Mouse (Mus musculus): ENCODE results near the gene Aff4.

DNA sequence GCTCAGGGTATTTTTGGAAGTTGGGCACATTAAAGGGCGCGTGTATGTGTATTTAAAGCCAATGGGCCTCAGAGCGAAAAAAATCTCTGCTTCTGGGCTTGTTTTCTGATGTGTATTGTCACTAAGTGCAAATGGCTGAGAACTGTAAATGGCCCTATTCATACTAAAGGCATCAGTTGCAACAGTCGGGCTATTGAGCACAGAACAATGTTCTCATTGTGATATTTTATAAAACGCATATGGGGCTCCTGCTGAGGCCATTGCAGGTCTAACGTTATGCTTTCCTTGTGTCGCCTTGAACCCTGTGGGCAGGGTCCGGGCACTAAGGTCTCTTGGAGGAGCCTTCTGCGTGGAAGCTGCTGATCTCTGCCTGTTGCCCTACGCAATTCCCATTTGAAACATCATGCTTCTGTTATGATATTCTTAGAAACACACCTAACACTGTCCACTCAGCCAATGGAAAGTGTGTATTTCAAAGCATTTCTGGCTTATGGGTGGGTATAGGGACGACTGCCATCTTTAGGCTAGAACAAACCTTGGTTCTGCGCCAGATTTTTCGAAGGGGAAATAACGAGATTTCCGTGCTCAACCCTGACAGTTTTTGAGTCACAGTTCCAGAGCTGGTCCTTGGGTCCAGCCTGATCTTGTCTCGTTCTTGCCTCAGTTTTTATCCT, 118.8 kb downstream of the Aff4 start:
- no peak for TF ChIP-seq HCFC1 (IDR thresholded peaks at IDR 0.05; ENCODE audit: borderline replicate concordance, insufficient read depth, low read length)
- no peak for TF ChIP-seq ZNF384 (IDR thresholded peaks at IDR 0.05; ENCODE audit: low read depth, low read length)
- TF ChIP-seq MAFK (IDR thresholded peaks at IDR 0.05; ENCODE audit: insufficient read depth, low read depth, low read length), result no peak
- TF ChIP-seq CHD2 (IDR thresholded peaks at IDR 0.05; ENCODE audit: low read depth, low read length), result no peak
